Mouse (Mus musculus) MEL (cell line): ENCODE results near the gene Cotl1. TPM values are rescaled to one million over a fixed set of nuclear protein-coding genes. Genes with fewer than 3 reads are reported as not detected.

ENCODE experiments used
- DNase-seq: peaks from one replicate; pipeline ENCODE4 v3.0.0; 2011; ENCODE audit warnings: low read depth, low spot score
- H3K27ac ChIP-seq: 2 replicates; pipeline ENCODE4 v1.5.1; 2012; ENCODE audit warnings: low read depth, mild to moderate bottlenecking, control low read depth, low read length, moderate library complexity; ENCODE audit not compliant: control insufficient read depth
- H3K27me3 ChIP-seq, 2 experiments: fragments of 150-350 bp in 1 of 2; sonication (generic) in 1 of 2; 2 replicates each; pipeline ENCODE4 v1.6.1; 2012; ENCODE audit warnings: low read length in 2 of 2, mild to moderate bottlenecking in 2 of 2, improper control_type of control experiment in 1 of 2, moderate library complexity in 1 of 2; ENCODE audit not compliant: insufficient read depth in 2 of 2, control insufficient read depth in 1 of 2
- H3K36me3 ChIP-seq, 2 experiments: 2 replicates each; pipeline ENCODE4 v1.6.1; 2012 to 2014; ENCODE audit warnings: low read length in 2 of 2, improper control_type of control experiment in 1 of 2, inconsistent platforms in 1 of 2, mild to moderate bottlenecking in 1 of 2; ENCODE audit not compliant: insufficient read depth in 2 of 2, control insufficient read depth in 1 of 2
- H3K4me1 ChIP-seq, 2 experiments: fragments of 150-350 bp in 1 of 2; sonication (generic) in 1 of 2; 2 replicates each; pipeline ENCODE4 v1.6.1; 2012; ENCODE audit warnings: low read length in 2 of 2, improper control_type of control experiment in 1 of 2, mild to moderate bottlenecking in 1 of 2; ENCODE audit not compliant: insufficient read depth in 2 of 2, control insufficient read depth in 1 of 2
- H3K4me3 ChIP-seq, 2 experiments: fragments of 150-350 bp in 1 of 2; sonication (generic) in 1 of 2; 2 replicates each; pipeline ENCODE4 v1.5.1; 2012; ENCODE audit warnings: low read depth in 2 of 2, low read length in 2 of 2, mild to moderate bottlenecking in 2 of 2, moderate library complexity in 2 of 2, control low read depth in 1 of 2, improper control_type of control experiment in 1 of 2; ENCODE audit not compliant: control insufficient read depth in 1 of 2, insufficient read depth in 1 of 2
- H3K79me2 ChIP-seq: 2 replicates; pipeline ENCODE4 v1.6.1; 2012; ENCODE audit warnings: mild to moderate bottlenecking, low read length, moderate library complexity; ENCODE audit not compliant: control insufficient read depth, poor library complexity, insufficient read depth
- H3K9ac ChIP-seq: 2 replicates; pipeline ENCODE4 v1.6.1; 2012; ENCODE audit warnings: low read depth, mild to moderate bottlenecking, control low read depth, low read length, moderate library complexity; ENCODE audit not compliant: control insufficient read depth, poor library complexity, severe bottlenecking
- H3K9me3 ChIP-seq: fragments of 150-350 bp; sonication (generic); replicated peaks from 2 replicates; pipeline ENCODE4 v1.6.1; 2012; ENCODE audit warnings: mild to moderate bottlenecking, low read length, improper control_type of control experiment, moderate library complexity; ENCODE audit not compliant: insufficient read depth
- BHLHE40 ChIP-seq: IDR thresholded peaks from 2 replicates; pipeline ENCODE4 v1.6.1; 2012; ENCODE audit warnings: low read depth, mild to moderate bottlenecking, inconsistent platforms, low read length, improper control_type of control experiment, borderline replicate concordance
- CHD1 ChIP-seq: IDR thresholded peaks from 2 replicates; pipeline ENCODE4 v1.6.1; 2012; ENCODE audit warnings: low read depth, mild to moderate bottlenecking, inconsistent platforms, low read length, improper control_type of control experiment
- CHD2 ChIP-seq: IDR thresholded peaks from 2 replicates; pipeline ENCODE4 v1.6.1; 2011; ENCODE audit warnings: low read length, improper control_type of control experiment
- CTCF ChIP-seq, 3 experiments: IDR thresholded peaks in 2 of 3; conservative IDR thresholded peaks in 1 of 3; 2 replicates each; pipeline ENCODE4 v1.5.1; 2011 to 2012; ENCODE audit warnings: low read length in 3 of 3, low read depth in 2 of 3, mild to moderate bottlenecking in 2 of 3, improper control_type of control experiment in 1 of 3, inconsistent platforms in 1 of 3, mixed read lengths in 1 of 3, moderate library complexity in 1 of 3; ENCODE audit not compliant: control insufficient read depth in 1 of 3, insufficient read depth in 1 of 3, poor library complexity in 1 of 3, severe bottlenecking in 1 of 3
- E2F4 ChIP-seq: IDR thresholded peaks from 2 replicates; pipeline ENCODE4 v1.6.1; 2011; ENCODE audit warnings: low read depth, low read length, improper control_type of control experiment, borderline replicate concordance
- ELF1 ChIP-seq: IDR thresholded peaks from 2 replicates; pipeline ENCODE4 v1.6.1; 2014; ENCODE audit warnings: low read depth, mild to moderate bottlenecking, inconsistent platforms, low read length, improper control_type of control experiment, moderate library complexity
- EP300 ChIP-seq, 2 experiments: IDR thresholded peaks; 2 replicates each; pipeline ENCODE4 v1.6.1; 2011; ENCODE audit warnings: improper control_type of control experiment in 2 of 2, low read length in 2 of 2, low read depth in 1 of 2, mild to moderate bottlenecking in 1 of 2
- ETS1 ChIP-seq: IDR thresholded peaks from 2 replicates; pipeline ENCODE4 v1.6.1; 2012; ENCODE audit warnings: low read depth, mild to moderate bottlenecking, inconsistent platforms, low read length, improper control_type of control experiment, moderate library complexity
- GATA1 ChIP-seq: IDR thresholded peaks from 2 replicates; pipeline ENCODE4 v1.6.1; 2011; ENCODE audit warnings: low read depth, low read length, improper control_type of control experiment
- HCFC1 ChIP-seq: IDR thresholded peaks from 2 replicates; pipeline ENCODE4 v1.6.1; 2012; ENCODE audit warnings: low read depth, mild to moderate bottlenecking, inconsistent platforms, low read length, improper control_type of control experiment, moderate library complexity
- JUND ChIP-seq: IDR thresholded peaks from 2 replicates; pipeline ENCODE4 v1.6.1; 2011; ENCODE audit warnings: low read depth, mild to moderate bottlenecking, improper control_type of control experiment, low read length
- KAT2A ChIP-seq: conservative IDR thresholded peaks from 2 replicates; pipeline ENCODE4 v1.6.1; 2012; ENCODE audit warnings: low read depth, low read length, improper control_type of control experiment, inconsistent platforms
- MAFK ChIP-seq: IDR thresholded peaks from 2 replicates; pipeline ENCODE4 v1.6.1; 2011; ENCODE audit warnings: low read depth, mild to moderate bottlenecking, low read length, improper control_type of control experiment, borderline replicate concordance
- MAX ChIP-seq: IDR thresholded peaks from 2 replicates; pipeline ENCODE4 v1.6.1; 2011; ENCODE audit warnings: low read length, improper control_type of control experiment
- MAZ ChIP-seq: IDR thresholded peaks from 2 replicates; pipeline ENCODE4 v1.6.1; 2012; ENCODE audit warnings: low read depth, mild to moderate bottlenecking, inconsistent platforms, low read length, improper control_type of control experiment
- MEF2A ChIP-seq: IDR thresholded peaks from 2 replicates; pipeline ENCODE4 v1.6.1; 2014; ENCODE audit warnings: low read depth, mild to moderate bottlenecking, inconsistent platforms, low read length, improper control_type of control experiment; ENCODE audit not compliant: poor library complexity, insufficient replicate concordance, severe bottlenecking; ENCODE audit errors: extremely low read depth
- MXI1 ChIP-seq: IDR thresholded peaks from 2 replicates; pipeline ENCODE4 v1.6.1; 2011; ENCODE audit warnings: mild to moderate bottlenecking, low read depth, low read length, improper control_type of control experiment
- MYB ChIP-seq: IDR thresholded peaks from 2 replicates; pipeline ENCODE4 v1.6.1; 2011; ENCODE audit warnings: mild to moderate bottlenecking, low read depth, low read length, improper control_type of control experiment
- MYC ChIP-seq: IDR thresholded peaks from 2 replicates; pipeline ENCODE4 v1.6.1; 2011; ENCODE audit warnings: low read depth, mild to moderate bottlenecking, low read length, improper control_type of control experiment, moderate library complexity
- NELFE ChIP-seq: IDR thresholded peaks from 2 replicates; pipeline ENCODE4 v1.6.1; 2011; ENCODE audit warnings: low read depth, low read length, improper control_type of control experiment
- NRF1 ChIP-seq: IDR thresholded peaks from 2 replicates; pipeline ENCODE4 v1.6.1; 2014; ENCODE audit warnings: low read depth, mild to moderate bottlenecking, inconsistent platforms, low read length, improper control_type of control experiment, moderate library complexity; ENCODE audit not compliant: poor library complexity, insufficient read depth, severe bottlenecking
- POLR2A ChIP-seq, 2 experiments: IDR thresholded peaks; 2 replicates each; pipeline ENCODE4 v1.6.1; 2011 to 2012; ENCODE audit warnings: low read length in 2 of 2, mild to moderate bottlenecking in 2 of 2, control low read depth in 1 of 2, improper control_type of control experiment in 1 of 2, low read depth in 1 of 2, moderate library complexity in 1 of 2; ENCODE audit not compliant: control insufficient read depth in 1 of 2, insufficient read depth in 1 of 2, poor library complexity in 1 of 2
- POLR2AphosphoS2 ChIP-seq: IDR thresholded peaks from 2 replicates; pipeline ENCODE4 v1.6.1; 2011; ENCODE audit warnings: low read length, improper control_type of control experiment
- POLR2AphosphoS5 ChIP-seq: IDR thresholded peaks from 2 replicates; pipeline ENCODE4 v1.6.1; 2012; ENCODE audit warnings: low read depth, borderline replicate concordance, mild to moderate bottlenecking, inconsistent platforms, low read length, moderate library complexity, mixed read lengths
- RAD21 ChIP-seq: IDR thresholded peaks from 2 replicates; pipeline ENCODE4 v1.6.1; 2011; ENCODE audit warnings: mild to moderate bottlenecking, low read depth, low read length, improper control_type of control experiment
- RCOR1 ChIP-seq: IDR thresholded peaks from 2 replicates; pipeline ENCODE4 v1.6.1; 2012; ENCODE audit warnings: low read depth, mild to moderate bottlenecking, inconsistent platforms, low read length, improper control_type of control experiment
- SIN3A ChIP-seq: IDR thresholded peaks from 2 replicates; pipeline ENCODE4 v1.6.1; 2012; ENCODE audit warnings: low read length, improper control_type of control experiment, inconsistent platforms
- SMC3 ChIP-seq: IDR thresholded peaks from 2 replicates; pipeline ENCODE4 v1.6.1; 2011; ENCODE audit warnings: low read depth, low read length, improper control_type of control experiment
- TAL1 ChIP-seq: IDR thresholded peaks from 2 replicates; pipeline ENCODE4 v1.6.1; 2012; ENCODE audit warnings: mild to moderate bottlenecking, inconsistent platforms, low read length, moderate library complexity, mixed read lengths
- TBP ChIP-seq: IDR thresholded peaks from 2 replicates; pipeline ENCODE4 v1.8.0; 2011; ENCODE audit warnings: low read depth, low read length, improper control_type of control experiment
- TCF12 ChIP-seq: IDR thresholded peaks from 2 replicates; pipeline ENCODE4 v1.6.1; 2014; ENCODE audit warnings: low read depth, mild to moderate bottlenecking, inconsistent platforms, low read length, improper control_type of control experiment, moderate library complexity
- UBTF ChIP-seq: IDR thresholded peaks from 2 replicates; pipeline ENCODE4 v1.6.1; 2012; ENCODE audit warnings: low read depth, mild to moderate bottlenecking, inconsistent platforms, low read length, improper control_type of control experiment, moderate library complexity, borderline replicate concordance; ENCODE audit not compliant: insufficient read depth
- USF1 ChIP-seq: IDR thresholded peaks from 2 replicates; pipeline ENCODE4 v1.6.1; 2014; ENCODE audit warnings: low read depth, mild to moderate bottlenecking, inconsistent platforms, low read length, improper control_type of control experiment, moderate library complexity
- USF2 ChIP-seq, 2 experiments: IDR thresholded peaks; 2 replicates each; pipeline ENCODE4 v1.6.1; 2011 to 2012; ENCODE audit warnings: improper control_type of control experiment in 2 of 2, low read length in 2 of 2, borderline replicate concordance in 1 of 2, inconsistent platforms in 1 of 2, low read depth in 1 of 2, mild to moderate bottlenecking in 1 of 2; ENCODE audit not compliant: insufficient read depth in 1 of 2
- ZKSCAN1 ChIP-seq: IDR thresholded peaks from 2 replicates; pipeline ENCODE4 v1.6.1; 2012; ENCODE audit warnings: low read depth, mild to moderate bottlenecking, inconsistent platforms, low read length, improper control_type of control experiment, moderate library complexity
- ZMIZ1 ChIP-seq: IDR thresholded peaks from 2 replicates; pipeline ENCODE4 v1.6.1; 2012; ENCODE audit warnings: low read depth, mild to moderate bottlenecking, inconsistent platforms, low read length, improper control_type of control experiment, moderate library complexity
- ZNF384 ChIP-seq: IDR thresholded peaks from 2 replicates; pipeline ENCODE4 v1.6.1; 2012; ENCODE audit warnings: low read depth, mild to moderate bottlenecking, inconsistent platforms, low read length, improper control_type of control experiment
- polyA plus RNA-seq, 2 experiments: library from polyadenylated mRNA; stranded (reverse) in 1 of 2; unstranded in 1 of 2; fragments of >175 nt in 1 of 2; fragments of >200 nt in 1 of 2; gene quantifications; 2 replicates each; pipeline versions ENCODE4 v1.2.1 to v1.2.4; 2012; ENCODE audit warnings: low replicate concordance in 2 of 2, low read depth in 1 of 2; ENCODE audit not compliant: insufficient read length in 2 of 2, insufficient read depth in 1 of 2, missing spikeins in 1 of 2
- total RNA-seq: library from RNA; depleted of rRNA; stranded (reverse); fragments of 300-350 nt; gene quantifications from 2 replicates; pipeline ENCODE4 v1.2.3, GENCODE M21; 2012

Cotl1 gene
- total and polyA plus RNA-seq, 3 experiments, result 70.3 to 114 TPM; not detected in 1

- Histone ChIP-seq H3K79me2 (no peaks in the 10 kb centered on the region), H3K9ac (peak overlapping the region; percentile 2; the same call in 1 of the 2 replicates), H3K36me3 (peaks cover 0 to 46% of the 10 kb centered on the region in 2 experiments; a peak in 2 of 4 replicates), H3K9me3 (no peaks in the 10 kb centered on the region), H3K27me3 (no peaks in the 10 kb centered on the region), H3K27ac (peak overlapping the region; percentile 47), H3K4me3 (0 out of 4 replicates have a peak overlapping the region, but pooled peaks of 1 of the 2 experiments have one; percentile 8), H3K4me1 (peaks cover 51 to 74% of the 10 kb centered on the region in 2 experiments)
- peak; percentile 74 for DNase-seq
- TF ChIP-seq CHD1, result no peak
- TF ChIP-seq MEF2A, result no peak
- TF ChIP-seq SMC3, result no peak
- TF ChIP-seq HCFC1, result no peak
- TF ChIP-seq MXI1, result no peak; the same call in 1 of the 2 replicates
- TF ChIP-seq CTCF (IDR thresholded peaks at IDR 0.05 in 2 of 3, conservative IDR thresholded peaks at IDR 0.05 in 1 of 3; ENCODE audit: control insufficient read depth in 1 of 3, insufficient read depth in 1 of 3, low read depth in 2 of 3, low read length in 3 of 3, poor library complexity in 1 of 3, severe bottlenecking in 1 of 3), result no peak
- peak; percentile 36; the same call in 1 of the 2 replicates for TF ChIP-seq BHLHE40
- peak; percentile 42; the same call in 1 of the 2 replicates for TF ChIP-seq SIN3A
- peak; percentile 78 for TF ChIP-seq TCF12
- no peak for TF ChIP-seq POLR2AphosphoS5
- TF ChIP-seq JUND, result no peak
- no peak for TF ChIP-seq E2F4
- no peak for TF ChIP-seq RAD21
- TF ChIP-seq USF1, result 0 out of 2 replicates have a peak, but pooled peaks have one; percentile 16
- TF ChIP-seq RCOR1, result no peak
- TF ChIP-seq UBTF, result no peak
- no peak for TF ChIP-seq MAZ
- TF ChIP-seq MYB, result no peak
- no peak for TF ChIP-seq ZMIZ1
- no peak for TF ChIP-seq ZKSCAN1
- peak; percentile 55 for TF ChIP-seq TAL1
- TF ChIP-seq MAFK, result no peak
- no peak; the same call in 1 of the 2 replicates for TF ChIP-seq CHD2
- no peak for TF ChIP-seq ELF1
- TF ChIP-seq USF2 (IDR thresholded peaks at IDR 0.05; ENCODE audit: borderline replicate concordance in 1 of 2, insufficient read depth in 1 of 2, low read depth in 1 of 2, low read length in 2 of 2), result no peak
- TF ChIP-seq KAT2A, result no peak
- TF ChIP-seq POLR2A (IDR thresholded peaks at IDR 0.05; ENCODE audit: control insufficient read depth in 1 of 2, insufficient read depth in 1 of 2, low read depth in 1 of 2, low read length in 2 of 2, poor library complexity in 1 of 2), result peak in 1 of 2 experiments; percentile 36; a peak in 1 of 4 replicates
- peak; percentile 65 for TF ChIP-seq GATA1
- 0 out of 2 replicates have a peak, but pooled peaks have one; percentile 37 for TF ChIP-seq TBP
- no peak for TF ChIP-seq NELFE
- TF ChIP-seq MYC, result no peak
- no peak for TF ChIP-seq MAX
- TF ChIP-seq ZNF384, result no peak
- TF ChIP-seq ETS1, result peak; percentile 31; the same call in 1 of the 2 replicates
- TF ChIP-seq EP300 (IDR thresholded peaks at IDR 0.05; ENCODE audit: low read depth in 1 of 2, low read length in 2 of 2), result peak; percentile 52 to 69; a peak in 3 of 4 replicates
- no peak for TF ChIP-seq NRF1
- TF ChIP-seq POLR2AphosphoS2, result no peak
Observed at GRCm38 (mm10) chr8:119829015-119829414, 11.3 kb downstream of the Cotl1 start.
